Mouse (Mus musculus) small intestine, adult 2 months (tissue): Measurements from ENCODE around the gene Adamtsl5.

Experiments used
- CTCF ChIP-seq: fragments of 200-500 bp; IDR thresholded peaks from 2 replicates; pipeline ENCODE4 v1.5.1; 2012; ENCODE audit warnings: low read depth, mild to moderate bottlenecking, control low read depth, inconsistent platforms, low read length, moderate library complexity, mixed read lengths; ENCODE audit not compliant: insufficient replicate concordance, insufficient read length; ENCODE audit errors: extremely low read depth
- POLR2A ChIP-seq: fragments of 200-500 bp; IDR thresholded peaks from 2 replicates; pipeline ENCODE4 v1.6.1; 2012; ENCODE audit warnings: low read depth, mild to moderate bottlenecking, control low read depth, inconsistent platforms, low read length, moderate library complexity

- TF ChIP-seq POLR2A (no peak), CTCF (no peak)
Measured at GRCm38 (mm10) chr10:80395025-80395627, 46.9 kb upstream of the Adamtsl5 start.
